Mouse (Mus musculus): ENCODE results near the gene Dmtf1.

GRCm38 (mm10) chr5:9100207-9100848 lies 61.2 kb downstream of the Dmtf1 start, which contains the start of gene Tmem243:
- TF ChIP-seq CTCF (IDR thresholded peaks at IDR 0.05) (no peak), EP300 (IDR thresholded peaks at IDR 0.05) (no peak)

Data from lung, postnatal 0 days (tissue).